Mouse (Mus musculus) testis, adult 2 months (tissue): ENCODE data around the gene Gm2174.

ENCODE experiments used
- CTCF ChIP-seq: fragments of 200-500 bp; IDR thresholded peaks from 2 replicates; pipeline ENCODE4 v1.5.1; 2012; ENCODE audit warnings: low read depth, mild to moderate bottlenecking, inconsistent platforms, low read length, moderate library complexity; ENCODE audit not compliant: control insufficient read depth, insufficient read depth, insufficient replicate concordance
- POLR2A ChIP-seq: fragments of 200-500 bp; IDR thresholded peaks from 2 replicates; pipeline ENCODE4 v1.6.1; 2012; ENCODE audit warnings: low read depth, mild to moderate bottlenecking, inconsistent platforms, low read length, moderate library complexity; ENCODE audit not compliant: control insufficient read depth

DNA sequence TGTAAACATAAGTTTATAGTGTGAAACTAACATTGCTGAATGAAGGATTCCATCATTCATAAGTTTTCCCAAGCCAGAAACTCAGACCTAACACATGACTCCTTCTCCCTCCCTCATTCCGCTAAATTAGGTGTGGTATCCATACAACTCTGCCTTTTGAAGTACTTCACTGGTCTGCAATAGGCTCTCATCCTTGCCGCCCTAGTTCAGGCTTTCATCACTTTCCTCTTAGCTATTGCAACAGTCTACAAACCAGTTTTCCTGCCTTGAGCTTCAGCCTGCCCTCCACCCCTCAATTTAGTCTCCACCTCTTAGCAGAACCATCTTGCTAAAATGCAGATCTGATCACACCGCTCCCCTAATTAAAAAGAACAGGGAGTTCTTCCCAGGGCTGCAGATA, 29.8 kb downstream of the Gm2174 start:
- TF ChIP-seq CTCF = no peak
- TF ChIP-seq POLR2A = no peak
